Mouse (Mus musculus) liver, embryonic 15.5 days (tissue): ENCODE measurements around the gene Pfkfb2. TPM values are rescaled to one million over a fixed set of nuclear protein-coding genes. Genes with fewer than 3 reads are reported as not detected.
"Not testable (repeated sequence)": the region's sequence is repeated elsewhere in the genome, so short reads cannot be mapped to it uniquely, and the experiment has no call there.

Experiments used
- ATAC-seq: fragments of 200-750 bp; cut with Nextera tagmentation; 2 replicates; pipeline ENCODE4 v1.8.0; 2017; ENCODE audit warnings: moderate number of reproducible peaks, mild to moderate bottlenecking, moderate library complexity; ENCODE audit not compliant: insufficient read depth
- H3K27ac ChIP-seq: fragments of 300-500 bp; sonication (generic); replicated peaks from 2 replicates; pipeline ENCODE4 v1.5.1; 2015; ENCODE audit warnings: mild to moderate bottlenecking, inconsistent platforms
- H3K27me3 ChIP-seq: fragments of 300-500 bp; sonication (generic); 2 replicates; pipeline ENCODE4 v1.6.1; 2015; ENCODE audit warnings: mild to moderate bottlenecking, inconsistent platforms
- H3K36me3 ChIP-seq: fragments of 300-500 bp; sonication (generic); replicated peaks from 2 replicates; pipeline ENCODE4 v1.6.1; 2015; ENCODE audit warnings: moderate library complexity, mild to moderate bottlenecking, inconsistent platforms
- H3K4me1 ChIP-seq: fragments of 300-500 bp; sonication (generic); replicated peaks from 2 replicates; pipeline ENCODE4 v1.6.1; 2015; ENCODE audit warnings: inconsistent platforms
- H3K4me2 ChIP-seq: fragments of 300-500 bp; sonication (generic); 2 replicates; pipeline ENCODE4 v1.6.1; 2015; ENCODE audit warnings: moderate library complexity, mild to moderate bottlenecking, inconsistent platforms
- H3K4me3 ChIP-seq: fragments of 300-500 bp; sonication (generic); replicated peaks from 2 replicates; pipeline ENCODE4 v1.5.1; 2015; ENCODE audit warnings: mild to moderate bottlenecking, inconsistent platforms
- H3K9ac ChIP-seq: fragments of 300-500 bp; sonication (generic); 2 replicates; pipeline ENCODE4 v1.6.1; 2015; ENCODE audit warnings: moderate library complexity, mild to moderate bottlenecking, inconsistent platforms
- H3K9me3 ChIP-seq: fragments of 300-500 bp; sonication (generic); replicated peaks from 2 replicates; pipeline ENCODE4 v1.6.1; 2016; ENCODE audit warnings: inconsistent platforms
- WGBS: fragments of 180-500 bp; shearing (Covaris S2); methylation state at CpG from one replicate; pipeline ENCODE4 v1.1.7; 2015; ENCODE audit warnings: mixed read lengths; ENCODE audit not compliant: insufficient replicate concordance; 5-methylcytosine and 5-hydroxymethylcytosine counted together
- polyA plus RNA-seq: library from polyadenylated mRNA; unstranded; fragments of >200 nt; fragmentation: Nextera tagmentation; extraction: Ambion mirVana; gene quantifications from 2 replicates; pipeline ENCODE4 v1.2.1, GENCODE M21; 2015

Pfkfb2 gene
- polyA plus RNA-seq, 1 experiment from 2014 or later = 5.2 TPM

GRCm38 (mm10) chr1:130683905-130684304 is 45.1 kb downstream of the Pfkfb2 start:
- H3K36me3 ChIP-seq = peaks cover 4% of the 10 kb centered on the region; the same call in 1 of the 2 replicates
- no peaks in the 10 kb centered on the region for H3K27me3 ChIP-seq
- H3K27ac ChIP-seq = no peak overlapping the region
- H3K4me1 ChIP-seq = no peaks in the 10 kb centered on the region
- no peaks in the 10 kb centered on the region for H3K9me3 ChIP-seq
- ATAC-seq = no peak
- WGBS = 9% methylated on average over 1 of the region's 1 CpGs
- H3K9ac ChIP-seq = no peak overlapping the region
- H3K4me3 ChIP-seq = no peak overlapping the region
- H3K4me2 ChIP-seq = no peak overlapping the region

GRCm38 (mm10) chr1:130681656-130682413 is 47.2 kb downstream of the Pfkfb2 start:
- Histone ChIP-seq H3K27me3 (no peaks in the 10 kb centered on the region), H3K9me3 (no peaks in the 10 kb centered on the region), H3K4me1 (no peaks in the 10 kb centered on the region), H3K27ac (no peak overlapping the region), H3K4me2 (no peak overlapping the region), H3K36me3 (no peaks in the 10 kb centered on the region), H3K9ac (no peak overlapping the region), H3K4me3 (no peak overlapping the region)
- WGBS = 53% methylated on average over 6 of the region's 6 CpGs
- no peak for ATAC-seq

- 33% methylated on average over 2 of the region's 2 CpGs for WGBS
- H3K27ac ChIP-seq = no peak overlapping the region
These were observed 48.0 kb downstream of the Pfkfb2 start for GRCm38 (mm10) chr1:130681075-130681474.

GRCm38 (mm10) chr1:130678551-130678950 is 50.5 kb downstream of the Pfkfb2 start:
- H3K4me1 ChIP-seq = no peaks in the 10 kb centered on the region
- ATAC-seq = no peak
- H3K9me3 ChIP-seq = no peaks in the 10 kb centered on the region
- no peak overlapping the region for H3K27ac ChIP-seq
- H3K9ac ChIP-seq = no peak overlapping the region
- H3K4me3 ChIP-seq = no peak overlapping the region
- WGBS = 58% methylated on average over 2 of the region's 2 CpGs
- no peaks in the 10 kb centered on the region for H3K27me3 ChIP-seq
- no peak overlapping the region for H3K4me2 ChIP-seq
- H3K36me3 ChIP-seq = no peaks in the 10 kb centered on the region

More at GRCm38 (mm10) chr1:130681075-130681474, 48.0 kb downstream of the Pfkfb2 start:
- Histone ChIP-seq H3K36me3 (no peaks in the 10 kb centered on the region), H3K4me1 (no peaks in the 10 kb centered on the region), H3K4me3 (no peak overlapping the region), H3K9ac (no peak overlapping the region), H3K4me2 (no peak overlapping the region), H3K27me3 (no peaks in the 10 kb centered on the region), H3K9me3 (no peaks in the 10 kb centered on the region)
- ATAC-seq = no peak

GRCm38 (mm10) chr1:130663576-130663975 is 65.5 kb downstream of the Pfkfb2 start:
- H3K9ac ChIP-seq, H3K9me3 ChIP-seq, H3K4me1 ChIP-seq, H3K27ac ChIP-seq, H3K4me2 ChIP-seq, H3K27me3 ChIP-seq, ATAC-seq, H3K4me3 ChIP-seq, H3K36me3 ChIP-seq: not testable (repeated sequence)
- WGBS = 65% methylated on average over 5 of the region's 5 CpGs

GRCm38 (mm10) chr1:130661454-130661853 is 67.6 kb downstream of the Pfkfb2 start, which contains the start of gene C4bp:
Gene C4bp (minus strand): TSS chr1:130661632.
- H3K4me3 ChIP-seq = no peak within 1 kb of the TSS
- no peaks in the 10 kb centered on the region for H3K36me3 ChIP-seq
- ATAC-seq = peak; percentile 44; the same call in 1 of the 2 replicates
- no peaks in the 10 kb centered on the region for H3K4me1 ChIP-seq
- no peak within 1 kb of the TSS for H3K27ac ChIP-seq
- 71% methylated on average over 3 of the region's 3 CpGs for WGBS
- no peak within 1 kb of the TSS for H3K4me2 ChIP-seq
- H3K27me3 ChIP-seq = no peaks in the 10 kb centered on the region
- H3K9me3 ChIP-seq = no peaks in the 10 kb centered on the region
- H3K9ac ChIP-seq = no peak within 1 kb of the TSS

- not testable (repeated sequence) for H3K4me3 ChIP-seq, H3K9me3 ChIP-seq, H3K4me2 ChIP-seq, H3K27ac ChIP-seq, H3K36me3 ChIP-seq, H3K9ac ChIP-seq, H3K4me1 ChIP-seq, H3K27me3 ChIP-seq, ATAC-seq
- 36% methylated on average over 5 of the region's 5 CpGs for WGBS
These were observed 69.4 kb downstream of the Pfkfb2 start for GRCm38 (mm10) chr1:130659641-130660040.

- H3K4me2 ChIP-seq = no peak overlapping the region
- no peak for ATAC-seq
- WGBS = 53% methylated on average over 4 of the region's 4 CpGs
- no peaks in the 10 kb centered on the region for H3K9me3 ChIP-seq
- H3K4me3 ChIP-seq = no peak overlapping the region
- H3K36me3 ChIP-seq = no peaks in the 10 kb centered on the region
- no peaks in the 10 kb centered on the region for H3K27me3 ChIP-seq
- H3K4me1 ChIP-seq = no peaks in the 10 kb centered on the region
- no peak overlapping the region for H3K27ac ChIP-seq
- H3K9ac ChIP-seq = no peak overlapping the region
These were observed 85.0 kb downstream of the Pfkfb2 start for GRCm38 (mm10) chr1:130644103-130644502.

GRCm38 (mm10) chr1:130640967-130641366 is 88.1 kb downstream of the Pfkfb2 start:
- Histone ChIP-seq H3K9ac (no peak overlapping the region), H3K4me1 (no peaks in the 10 kb centered on the region), H3K4me2 (no peak overlapping the region), H3K27me3 (no peaks in the 10 kb centered on the region), H3K9me3 (no peaks in the 10 kb centered on the region), H3K27ac (no peak overlapping the region), H3K36me3 (no peaks in the 10 kb centered on the region), H3K4me3 (no peak overlapping the region)
- no peak for ATAC-seq

Other genes starting within 250 kb of the Pfkfb2 start
- not detected in 2 replicates for gene Zp3r, start 99.6 kb downstream of the Pfkfb2 start, polyA plus RNA-seq
- gene C4bp, start 67.6 kb downstream of the Pfkfb2 start, polyA plus RNA-seq = 2.7 and 4.8 TPM in 2 replicates
- gene Gm29427, start 13.5 kb downstream of the Pfkfb2 start, polyA plus RNA-seq = not detected in 2 replicates
- gene Yod1, start 11.9 kb downstream of the Pfkfb2 start, polyA plus RNA-seq = 42.2 and 42.3 TPM in 2 replicates
- gene AA986860, start 2.7 kb upstream of the Pfkfb2 start, polyA plus RNA-seq = 7.4 and 7.8 TPM in 2 replicates
- not detected in 2 replicates for gene Fcamr, start 71.6 kb upstream of the Pfkfb2 start, polyA plus RNA-seq
- 0.24 and 0.40 TPM in 2 replicates for gene Pigr, start 97.4 kb upstream of the Pfkfb2 start, polyA plus RNA-seq
- gene Fcmr, start 136.4 kb upstream of the Pfkfb2 start, polyA plus RNA-seq = not detected in 2 replicates
- gene Il24, start 158.2 kb upstream of the Pfkfb2 start, polyA plus RNA-seq = not detected in 2 replicates
- gene Il20, start 182.2 kb upstream of the Pfkfb2 start, polyA plus RNA-seq = not detected in 2 replicates
- not detected in 2 replicates for gene Il19, start 210.9 kb upstream of the Pfkfb2 start, polyA plus RNA-seq